8 mouse cellular contexts compared by ENCODE assay signal in the genomic region with DNA sequence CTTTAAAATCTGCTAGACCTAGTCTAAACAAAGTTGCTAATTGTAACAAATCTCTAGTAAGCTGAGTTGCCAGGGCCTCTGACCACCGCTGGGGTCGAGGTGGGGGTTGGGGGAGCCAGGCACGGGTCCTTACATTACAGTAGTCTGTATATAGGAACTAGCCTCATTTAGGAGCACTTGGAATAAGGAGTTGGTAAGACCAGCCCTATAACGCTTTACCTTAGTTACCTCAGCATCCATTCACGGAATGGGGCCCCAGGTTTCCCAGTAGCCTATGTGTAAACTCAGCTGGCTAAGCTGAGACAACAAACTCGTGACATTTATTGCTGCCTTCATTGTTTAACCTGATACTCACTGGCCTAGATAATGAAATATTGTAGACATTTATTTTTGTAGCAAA. TPM values are rescaled to one million over a fixed set of nuclear protein-coding genes. Genes with fewer than 3 reads are reported as not detected.
DNase-seq lines count a peak whose midpoint lies in the region; ATAC-seq and TF ChIP-seq lines count a peak whose summit lies in the region.

No protein-coding gene starts in this region.

- H3K36me3 ChIP-seq in lung, embryonic 15.5 days, result no peaks in the 10 kb centered on the region
- H3K36me3 ChIP-seq in forebrain, embryonic 10.5 days (replicated peaks), result peaks cover 17% of the 10 kb centered on the region
- H3K36me3 ChIP-seq in limb, embryonic 14.5 days (ENCODE audit: control insufficient read depth, insufficient read depth, low read length), result peaks cover 5% of the 10 kb centered on the region; the same call in 1 of the 2 replicates
- H3K36me3 ChIP-seq in small intestine, adult 2 months (ENCODE audit: control insufficient read depth, insufficient read depth, low read length), result peaks cover 5% of the 10 kb centered on the region

- TF ChIP-seq POLR2A in limb, embryonic 14.5 days (IDR thresholded peaks at IDR 0.05; ENCODE audit: borderline replicate concordance, extremely low read depth, insufficient read depth, insufficient read length), result no peak
- TF ChIP-seq POLR2A in small intestine, adult 2 months (IDR thresholded peaks at IDR 0.05; ENCODE audit: low read depth, low read length), result no peak

- no peak for ATAC-seq in lung, embryonic 15.5 days (ENCODE audit: borderline replicate concordance, extremely low read depth, low FRiP score, low TSS enrichment)
- no peak for ATAC-seq in limb, embryonic 14.5 days (ENCODE audit: low FRiP score, low read depth)

- TF ChIP-seq CTCF in small intestine, adult 2 months (IDR thresholded peaks at IDR 0.05; ENCODE audit: extremely low read depth, insufficient read length, insufficient replicate concordance, low read depth, low read length), result no peak

- no peak overlapping the region for H3K9ac ChIP-seq in lung, embryonic 15.5 days
- H3K9ac ChIP-seq in limb, embryonic 14.5 days (ENCODE audit: low read depth, low read length, severe bottlenecking), result peak overlapping the region; percentile 50; the same call in 1 of the 2 replicates

- peak overlapping the region; percentile 92 for H3K27ac ChIP-seq in lung, embryonic 15.5 days
- H3K27ac ChIP-seq in forebrain, embryonic 10.5 days, result peak overlapping the region; percentile 100
- peak overlapping the region; percentile 90 for H3K27ac ChIP-seq in limb, embryonic 14.5 days (replicated peaks; ENCODE audit: low read depth, low read length)
- H3K27ac ChIP-seq in small intestine, adult 2 months (ENCODE audit: insufficient read depth, low read depth, low read length), result peak overlapping the region; percentile 54

- DNase-seq in lung, postnatal 14 days, result no peak
- no peak for DNase-seq in forebrain, embryonic 10.5 days (ENCODE audit: extremely low spot score, low spot score)
- no peak for DNase-seq in limb, embryonic 14.5 days (ENCODE audit: low spot score)
- no peak for DNase-seq in thymus, postnatal 25 days
- no peak for DNase-seq in thymus, postnatal 14 days
- no peak for DNase-seq in thymus, postnatal 4 days

- peak overlapping the region; percentile 41; the same call in 1 of the 2 replicates for H3K4me3 ChIP-seq in lung, embryonic 15.5 days
- peak overlapping the region; percentile 89 for H3K4me3 ChIP-seq in forebrain, embryonic 10.5 days
- H3K4me3 ChIP-seq in limb, embryonic 14.5 days (replicated peaks; ENCODE audit: low read length), result peak overlapping the region; percentile 84
- 0 out of 2 replicates have a peak overlapping the region, but pooled peaks have one; percentile 12 for H3K4me3 ChIP-seq in small intestine, adult 2 months (ENCODE audit: low read depth, low read length)

- no peaks in the 10 kb centered on the region for H3K27me3 ChIP-seq in lung, embryonic 15.5 days
- no peaks in the 10 kb centered on the region for H3K27me3 ChIP-seq in forebrain, embryonic 10.5 days (ENCODE audit: poor library complexity, severe bottlenecking)
- H3K27me3 ChIP-seq in limb, embryonic 14.5 days (ENCODE audit: control insufficient read depth, insufficient read depth, low read length), result no peaks in the 10 kb centered on the region
- H3K27me3 ChIP-seq in small intestine, adult 2 months (ENCODE audit: control insufficient read depth, insufficient read depth, low read length), result no peaks in the 10 kb centered on the region

- 19% methylated on average over 6 of the region's 6 CpGs for WGBS in lung, embryonic 15.5 days
- 26% methylated on average over 6 of the region's 6 CpGs for WGBS in forebrain, embryonic 10.5 days
- WGBS in limb, embryonic 14.5 days, result 6% methylated on average over 6 of the region's 6 CpGs
- WGBS in small intestine, adult 2 months, result 22% methylated on average over 6 of the region's 6 CpGs

- peak overlapping the region; percentile 87 for H3K4me2 ChIP-seq in lung, embryonic 15.5 days
- H3K4me2 ChIP-seq in limb, embryonic 14.5 days (replicated peaks; ENCODE audit: low read depth, low read length, severe bottlenecking), result peak overlapping the region; percentile 73

- H3K9me3 ChIP-seq in lung, embryonic 15.5 days, result no peaks in the 10 kb centered on the region
- H3K9me3 ChIP-seq in forebrain, embryonic 10.5 days, result no peaks in the 10 kb centered on the region
- H3K9me3 ChIP-seq in limb, embryonic 14.5 days (ENCODE audit: control insufficient read depth, low read length), result no peaks in the 10 kb centered on the region

- peaks cover 30% of the 10 kb centered on the region for H3K4me1 ChIP-seq in lung, embryonic 15.5 days
- H3K4me1 ChIP-seq in forebrain, embryonic 10.5 days, result peaks cover 62% of the 10 kb centered on the region
- peaks cover 25% of the 10 kb centered on the region for H3K4me1 ChIP-seq in limb, embryonic 14.5 days (ENCODE audit: control insufficient read depth, insufficient read depth, low read length)
- peaks cover 14% of the 10 kb centered on the region for H3K4me1 ChIP-seq in small intestine, adult 2 months (ENCODE audit: control insufficient read depth, insufficient read depth, insufficient read length, low read length)

RNA-seq across cellular contexts. Expression of gene Elovl6, which starts 3.3 kb away (rescaled TPM):
- 14.0 and 14.8 TPM in 2 replicates for polyA plus RNA-seq in lung, embryonic 15.5 days (2015; fragmentation: Nextera tagmentation; extraction: Ambion mirVana)
- polyA plus RNA-seq in forebrain, embryonic 10.5 days (2016; fragmentation: Nextera tagmentation; extraction: Ambion mirVana), result 46.9 and 48.2 TPM in 2 replicates
- polyA plus RNA-seq in limb, embryonic 14.5 days (2012; rRNA removed), result 27.0 and 38.5 TPM in 2 replicates
- 23.2 and 27.3 TPM in 2 replicates for polyA plus RNA-seq in limb, embryonic 14.5 days (2014; fragmentation: Nextera tagmentation; extraction: Ambion mirVana)
- 25.3 and 56.2 TPM in 2 replicates for polyA plus RNA-seq in small intestine, adult 2 months (2012; rRNA removed)

Comparison
In these comparisons a context has a peak if more than half of its experiments do, and no peak if none do; other contexts are left out.
1. H3K4me3 ChIP-seq: peak in every context shown above with its lines; median percentile 89 in forebrain, embryonic 10.5 days; 84 in limb, embryonic 14.5 days; 41 in lung, embryonic 15.5 days; 12 in small intestine, adult 2 months.